Mouse (Mus musculus): Measurements from ENCODE around the gene Igtp.
"Not testable (repeated sequence)": the region's sequence is repeated elsewhere in the genome, so short reads cannot be mapped to it uniquely, and the experiment has no call there.

GRCm38 (mm10) chr11:58234551-58234950 is 35.2 kb downstream of the Igtp start:
- not testable (repeated sequence) for TF ChIP-seq POLR2A (IDR thresholded peaks at IDR 0.05; ENCODE audit: extremely low read depth, insufficient read depth, low read length); CTCF (IDR thresholded peaks at IDR 0.05; ENCODE audit: low read depth, low read length)

Data from liver, adult 2 months (tissue).